Mouse (Mus musculus): ENCODE data around the gene Anapc5. TPM values are rescaled to one million over a fixed set of nuclear protein-coding genes. Genes with fewer than 3 reads are reported as not detected.
A peak's percentile ranks its signal among the peaks of the same experiment; 100 is the strongest.

The Anapc5 gene
- polyA plus RNA-seq, 2 experiments = 156 to 219 TPM

DNA sequence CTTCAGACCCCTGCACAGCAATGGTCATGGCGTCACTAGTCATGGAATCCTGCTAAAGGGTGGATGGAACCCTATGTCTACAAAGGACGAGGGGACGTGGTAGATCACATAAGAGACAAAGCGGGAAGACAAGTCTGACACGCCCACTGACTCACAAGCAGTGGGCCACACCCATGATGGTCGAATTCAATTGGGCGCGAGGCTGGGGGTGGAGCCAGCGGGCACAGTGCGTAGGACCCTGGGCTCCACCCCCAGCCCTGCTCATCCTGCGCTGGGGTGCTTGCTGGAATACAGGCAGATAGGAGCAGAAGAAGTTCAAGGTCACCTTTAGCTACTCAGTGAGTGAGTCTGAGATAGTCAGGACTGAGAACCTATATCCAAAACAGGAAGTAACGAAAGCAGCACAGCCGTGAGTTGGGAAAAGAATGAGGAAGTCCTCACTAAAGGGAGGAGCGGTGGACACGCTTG is 52.0 kb downstream of the Anapc5 start:
- Histone ChIP-seq H3K4me3 (ENCODE audit: insufficient read depth in 1 of 2, low read depth in 2 of 2, low read length in 2 of 2) (no peak overlapping the region), H3K4me1 (replicated peaks; ENCODE audit: control insufficient read depth in 2 of 2, insufficient read depth in 2 of 2, low read length in 1 of 2) (peaks cover 3 to 15% of the 10 kb centered on the region in 2 experiments; a peak in 3 of 4 replicates), H3K9me3 (ENCODE audit: control insufficient read depth, low read length) (no peaks in the 10 kb centered on the region), H3K27ac (no peak overlapping the region), H3K27me3 (ENCODE audit: control insufficient read depth, insufficient read depth, low read length) (no peaks in the 10 kb centered on the region), H3K9ac (replicated peaks) (no peak overlapping the region), H3K36me3 (replicated peaks; ENCODE audit: control insufficient read depth, insufficient read depth, low read depth) (no peaks in the 10 kb centered on the region), H3K4me2 (ENCODE audit: low read depth) (no peak overlapping the region)
- ATAC-seq (ENCODE audit: insufficient read depth) = peak; percentile 70
- 54% methylated on average over 15 of the region's 15 CpGs for WGBS (ENCODE audit: insufficient replicate concordance)
- TF ChIP-seq EP300 (IDR thresholded peaks at IDR 0.05; ENCODE audit: low read depth) = no peak
- no peak for TF ChIP-seq CTCF (IDR thresholded peaks at IDR 0.05; ENCODE audit: low read depth)
- DNase-seq (ENCODE audit: low read depth in 3 of 3, low spot score in 3 of 3) = peak in 2 of 3 experiments; percentile 40 to 41

DNA sequence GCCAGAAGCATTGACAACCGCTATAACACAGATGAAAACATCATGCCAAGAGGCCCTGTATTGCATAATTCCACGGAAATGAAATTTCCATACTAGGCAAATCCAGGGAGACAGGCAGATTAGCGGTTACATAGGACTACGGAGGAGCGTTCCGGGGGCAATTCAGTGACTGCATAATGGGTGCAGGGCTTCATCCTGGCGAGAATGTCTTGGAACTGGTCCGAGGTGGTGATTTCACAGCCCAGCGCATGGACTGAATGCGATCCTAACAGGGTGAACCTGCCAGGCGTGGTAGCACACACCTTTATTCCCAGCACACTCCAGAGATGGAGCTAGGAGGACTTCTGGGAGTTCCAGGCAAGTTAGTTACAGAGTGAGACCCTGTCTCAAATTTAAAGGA is 53.9 kb downstream of the Anapc5 start:
- no peak for DNase-seq (ENCODE audit: low read depth in 3 of 3, low spot score in 3 of 3)
- no peaks in the 10 kb centered on the region; the same call in 1 of the 2 replicates for H3K36me3 ChIP-seq (replicated peaks; ENCODE audit: control insufficient read depth, insufficient read depth, low read depth)
- TF ChIP-seq EP300 (IDR thresholded peaks at IDR 0.05; ENCODE audit: low read depth) = no peak
- no peak for TF ChIP-seq CTCF (IDR thresholded peaks at IDR 0.05; ENCODE audit: low read depth)
- no peak overlapping the region for H3K27ac ChIP-seq
- H3K4me2 ChIP-seq (ENCODE audit: low read depth) = no peak overlapping the region
- 82% methylated on average over 11 of the region's 11 CpGs for WGBS (ENCODE audit: insufficient replicate concordance)
- H3K4me1 ChIP-seq (replicated peaks; ENCODE audit: control insufficient read depth in 2 of 2, insufficient read depth in 2 of 2, low read length in 1 of 2) = peaks cover 3 to 21% of the 10 kb centered on the region in 2 experiments; a peak in 3 of 4 replicates
- no peaks in the 10 kb centered on the region for H3K27me3 ChIP-seq (ENCODE audit: control insufficient read depth, insufficient read depth, low read length)
- no peak for ATAC-seq (ENCODE audit: insufficient read depth)
- H3K9ac ChIP-seq (replicated peaks) = no peak overlapping the region
- no peaks in the 10 kb centered on the region for H3K9me3 ChIP-seq (ENCODE audit: control insufficient read depth, low read length)
- no peak overlapping the region for H3K4me3 ChIP-seq (ENCODE audit: insufficient read depth in 1 of 2, low read depth in 2 of 2, low read length in 2 of 2)

DNA sequence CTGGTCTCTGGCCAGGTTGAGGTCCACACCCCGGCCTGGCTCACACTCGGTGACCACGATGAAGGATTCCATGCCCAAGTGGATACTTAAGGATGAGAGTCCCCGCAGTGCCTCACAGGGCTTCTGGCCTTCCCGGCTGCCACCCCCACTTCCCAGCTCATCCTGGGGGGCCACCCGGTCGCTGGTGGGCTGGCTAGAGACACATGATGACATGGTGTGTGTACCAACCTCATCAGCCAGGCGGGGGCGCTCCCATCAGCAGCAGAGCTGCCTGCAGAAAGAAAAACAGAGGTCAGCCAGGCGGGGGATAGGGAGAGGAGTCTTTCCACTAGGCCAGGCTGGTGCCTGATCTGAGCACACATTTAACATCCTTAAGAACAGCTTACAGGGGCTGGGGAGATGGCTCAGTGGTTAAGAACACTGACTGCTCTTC is 57.1 kb downstream of the Anapc5 start:
- Histone ChIP-seq H3K4me3 (ENCODE audit: insufficient read depth in 1 of 2, low read depth in 2 of 2, low read length in 2 of 2) (no peak overlapping the region), H3K27me3 (ENCODE audit: control insufficient read depth, insufficient read depth, low read length) (no peaks in the 10 kb centered on the region), H3K36me3 (replicated peaks; ENCODE audit: control insufficient read depth, insufficient read depth, low read depth) (peaks cover under 1% of the 10 kb centered on the region), H3K4me2 (ENCODE audit: low read depth) (no peak overlapping the region), H3K9ac (replicated peaks) (no peak overlapping the region), H3K4me1 (replicated peaks; ENCODE audit: control insufficient read depth in 2 of 2, insufficient read depth in 2 of 2, low read length in 1 of 2) (peaks cover 14 to 28% of the 10 kb centered on the region in 2 experiments), H3K27ac (no peak overlapping the region), H3K9me3 (ENCODE audit: control insufficient read depth, low read length) (no peaks in the 10 kb centered on the region)
- TF ChIP-seq EP300 (IDR thresholded peaks at IDR 0.05; ENCODE audit: low read depth) (no peak), CTCF (IDR thresholded peaks at IDR 0.05; ENCODE audit: low read depth) (peak; percentile 65)
- 64% methylated on average over 10 of the region's 10 CpGs for WGBS (ENCODE audit: insufficient replicate concordance)
- DNase-seq (ENCODE audit: low read depth in 3 of 3, low spot score in 3 of 3) = no peak
- ATAC-seq (ENCODE audit: insufficient read depth) = no peak

DNA sequence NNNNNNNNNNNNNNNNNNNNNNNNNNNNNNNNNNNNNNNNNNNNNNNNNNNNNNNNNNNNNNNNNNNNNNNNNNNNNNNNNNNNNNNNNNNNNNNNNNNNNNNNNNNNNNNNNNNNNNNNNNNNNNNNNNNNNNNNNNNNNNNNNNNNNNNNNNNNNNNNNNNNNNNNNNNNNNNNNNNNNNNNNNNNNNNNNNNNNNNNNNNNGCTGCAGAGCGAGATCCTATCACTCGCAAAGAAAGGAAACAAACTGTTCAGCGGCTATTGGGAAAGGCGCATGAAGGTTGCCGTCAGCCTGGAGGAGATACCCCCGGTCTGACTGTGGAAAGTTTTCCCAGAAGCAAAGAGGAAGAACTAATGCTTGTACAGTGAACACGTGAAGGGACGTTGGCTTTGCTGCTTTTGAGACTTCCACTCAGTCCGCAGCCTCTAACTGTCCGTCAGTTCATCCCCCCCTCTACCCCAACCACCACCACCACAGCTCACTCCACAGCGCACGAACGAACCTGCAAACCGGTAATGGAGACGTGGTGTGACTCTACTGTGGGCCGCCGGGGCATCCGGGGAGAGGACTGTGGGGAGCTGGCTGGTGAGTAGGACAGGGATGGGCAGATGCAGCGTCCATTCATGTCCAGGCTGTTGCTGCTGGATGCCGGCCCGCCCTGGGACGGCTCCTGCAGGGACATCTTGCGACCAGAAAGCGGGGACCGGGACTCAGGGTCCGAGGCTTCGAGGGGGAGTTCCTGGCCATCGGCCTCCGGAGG is 57.7 kb downstream of the Anapc5 start:
- Histone ChIP-seq H3K4me3 (ENCODE audit: insufficient read depth in 1 of 2, low read depth in 2 of 2, low read length in 2 of 2) (no peak overlapping the region), H3K4me1 (replicated peaks; ENCODE audit: control insufficient read depth in 2 of 2, insufficient read depth in 2 of 2, low read length in 1 of 2) (peaks cover 14 to 28% of the 10 kb centered on the region in 2 experiments), H3K27me3 (ENCODE audit: control insufficient read depth, insufficient read depth, low read length) (no peaks in the 10 kb centered on the region), H3K4me2 (ENCODE audit: low read depth) (no peak overlapping the region), H3K9ac (replicated peaks) (no peak overlapping the region), H3K36me3 (replicated peaks; ENCODE audit: control insufficient read depth, insufficient read depth, low read depth) (peaks cover 5% of the 10 kb centered on the region), H3K9me3 (ENCODE audit: control insufficient read depth, low read length) (no peaks in the 10 kb centered on the region), H3K27ac (no peak overlapping the region)
- DNase-seq (ENCODE audit: low read depth in 3 of 3, low spot score in 3 of 3) = no peak
- no peak for ATAC-seq (ENCODE audit: insufficient read depth)
- TF ChIP-seq EP300 (IDR thresholded peaks at IDR 0.05; ENCODE audit: low read depth) (no peak), CTCF (IDR thresholded peaks at IDR 0.05; ENCODE audit: low read depth) (no peak)
- 73% methylated on average over 29 of the region's 29 CpGs for WGBS (ENCODE audit: insufficient replicate concordance)

DNA sequence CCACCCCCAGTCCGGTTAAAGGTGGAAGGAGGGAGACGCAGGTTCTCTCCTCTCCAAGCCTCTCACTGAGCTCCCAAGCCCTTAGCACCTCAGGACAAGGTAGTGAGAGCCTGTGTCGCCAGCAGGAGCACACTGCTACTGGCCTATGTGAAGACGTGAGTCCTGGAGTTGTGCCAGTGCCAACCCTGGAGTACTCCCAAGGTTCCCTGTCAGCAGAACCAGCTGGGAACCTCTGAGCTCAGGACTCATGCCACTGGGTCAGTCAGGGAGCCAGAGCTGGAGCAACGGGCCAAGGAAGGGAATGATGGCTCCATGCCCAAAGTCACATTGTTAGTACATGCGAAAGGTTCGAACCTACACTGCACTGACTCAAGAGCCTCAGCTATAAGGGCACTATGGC is 64.5 kb downstream of the Anapc5 start:
- H3K36me3 ChIP-seq (replicated peaks; ENCODE audit: control insufficient read depth, insufficient read depth, low read depth) = peaks cover 8% of the 10 kb centered on the region

More for the DNA sequence above, 64.5 kb downstream of the Anapc5 start:
- WGBS (ENCODE audit: insufficient replicate concordance) = 85% methylated on average over 7 of the region's 7 CpGs
- TF ChIP-seq EP300 (IDR thresholded peaks at IDR 0.05; ENCODE audit: low read depth) = no peak
- TF ChIP-seq CTCF (IDR thresholded peaks at IDR 0.05; ENCODE audit: low read depth) = no peak
- peaks cover 12 to 16% of the 10 kb centered on the region in 2 experiments for H3K4me1 ChIP-seq (replicated peaks; ENCODE audit: control insufficient read depth in 2 of 2, insufficient read depth in 2 of 2, low read length in 1 of 2)
- H3K27ac ChIP-seq = no peak overlapping the region
- DNase-seq (ENCODE audit: low read depth in 3 of 3, low spot score in 3 of 3) (no peak), ATAC-seq (ENCODE audit: insufficient read depth) (no peak)
- no peak overlapping the region for H3K9ac ChIP-seq (replicated peaks)
- no peaks in the 10 kb centered on the region for H3K27me3 ChIP-seq (ENCODE audit: control insufficient read depth, insufficient read depth, low read length)
- no peak overlapping the region for H3K4me2 ChIP-seq (ENCODE audit: low read depth)
- no peak overlapping the region for H3K4me3 ChIP-seq (ENCODE audit: insufficient read depth in 1 of 2, low read depth in 2 of 2, low read length in 2 of 2)
- no peaks in the 10 kb centered on the region for H3K9me3 ChIP-seq (ENCODE audit: control insufficient read depth, low read length)
